Mouse (Mus musculus): ENCODE measurements around the gene 2010111I01Rik. TPM values are rescaled to one million over a fixed set of nuclear protein-coding genes. Genes with fewer than 3 reads are reported as not detected.
A peak's percentile ranks its signal among the peaks of the same experiment; 100 is the strongest.

2010111I01Rik gene
- total and polyA plus RNA-seq, 2 experiments from 2014 or later, result 16.2 to 30.3 TPM

DNA sequence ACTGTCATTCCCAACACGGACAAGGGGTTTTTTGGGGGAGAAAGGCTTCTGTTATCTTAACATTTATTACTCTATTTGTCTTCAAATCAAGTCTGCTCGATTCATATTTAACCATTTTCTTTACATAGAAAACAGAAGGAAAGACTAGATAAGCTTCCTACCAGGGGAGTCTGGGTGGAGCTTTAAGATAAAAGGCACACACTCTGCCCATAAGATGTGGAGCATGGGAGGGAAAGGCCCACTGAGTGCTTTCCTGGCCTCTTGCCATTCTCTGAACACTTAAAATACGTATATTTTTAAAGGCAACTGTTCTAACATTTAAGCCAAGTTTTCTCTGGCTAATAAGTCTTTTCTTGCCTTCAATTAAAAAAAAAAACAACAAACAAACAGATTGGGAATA lies 25.3 kb upstream of the 2010111I01Rik start:
- Histone ChIP-seq H3K4me1 (ENCODE audit: insufficient read depth, low read length) (no peaks in the 10 kb centered on the region), H3K9me3 (ENCODE audit: low read length) (no peaks in the 10 kb centered on the region), H3K27me3 (ENCODE audit: insufficient read depth, low read length) (no peaks in the 10 kb centered on the region), H3K36me3 (ENCODE audit: insufficient read depth, low read length) (no peaks in the 10 kb centered on the region), H3K27ac (ENCODE audit: low read depth, low read length) (no peak overlapping the region), H3K9ac (replicated peaks; ENCODE audit: low read length, poor library complexity, severe bottlenecking) (no peak overlapping the region), H3K4me2 (ENCODE audit: low read depth, low read length, poor library complexity, severe bottlenecking) (no peak overlapping the region), H3K4me3 (ENCODE audit: low read depth, low read length) (no peak overlapping the region)
- WGBS, result 69% methylated on average over 3 of the region's 3 CpGs
- TF ChIP-seq CTCF (IDR thresholded peaks at IDR 0.05), result no peak
- no peak for ATAC-seq (ENCODE audit: low FRiP score)
- DNase-seq (ENCODE audit: low spot score), result no peak

GRCm38 (mm10) chr13:62939797-62940196 lies 24.9 kb upstream of the 2010111I01Rik start:
- Histone ChIP-seq H3K27me3 (ENCODE audit: insufficient read depth, low read length) (no peaks in the 10 kb centered on the region), H3K4me1 (ENCODE audit: insufficient read depth, low read length) (no peaks in the 10 kb centered on the region), H3K36me3 (ENCODE audit: insufficient read depth, low read length) (no peaks in the 10 kb centered on the region), H3K4me3 (ENCODE audit: low read depth, low read length) (no peak overlapping the region), H3K9ac (replicated peaks; ENCODE audit: low read length, poor library complexity, severe bottlenecking) (no peak overlapping the region), H3K27ac (ENCODE audit: low read depth, low read length) (no peak overlapping the region), H3K4me2 (ENCODE audit: low read depth, low read length, poor library complexity, severe bottlenecking) (no peak overlapping the region), H3K9me3 (ENCODE audit: low read length) (no peaks in the 10 kb centered on the region)
- no peak for ATAC-seq (ENCODE audit: low FRiP score)
- WGBS, result 93% methylated on average over 4 of the region's 4 CpGs
- DNase-seq (ENCODE audit: low spot score), result no peak
- no peak for TF ChIP-seq CTCF (IDR thresholded peaks at IDR 0.05)

DNA sequence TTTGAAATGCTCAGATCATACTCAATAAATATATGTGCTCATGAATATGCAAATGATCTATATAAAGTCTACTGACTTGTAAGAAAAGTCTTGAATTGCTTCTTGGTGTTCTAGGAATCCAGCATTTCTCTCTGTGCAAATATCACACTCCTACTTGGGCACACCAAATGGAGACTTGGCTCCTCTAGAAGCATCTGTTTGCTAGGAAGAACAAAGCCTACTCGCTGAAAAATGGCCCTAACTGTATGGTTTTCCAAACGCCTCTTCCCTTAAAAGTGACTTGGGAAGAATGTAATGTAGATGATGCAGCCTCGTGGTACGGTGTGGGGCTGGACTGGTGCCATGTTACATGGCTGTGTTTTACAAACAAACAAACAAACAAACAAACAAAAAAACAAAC lies 24.0 kb upstream of the 2010111I01Rik start:
- TF ChIP-seq CTCF (IDR thresholded peaks at IDR 0.05), result no peak
- ATAC-seq (ENCODE audit: low FRiP score) (no peak), DNase-seq (ENCODE audit: low spot score) (no peak)
- Histone ChIP-seq H3K27me3 (ENCODE audit: insufficient read depth, low read length) (no peaks in the 10 kb centered on the region), H3K9me3 (ENCODE audit: low read length) (no peaks in the 10 kb centered on the region), H3K27ac (ENCODE audit: low read depth, low read length) (no peak overlapping the region), H3K9ac (replicated peaks; ENCODE audit: low read length, poor library complexity, severe bottlenecking) (no peak overlapping the region), H3K4me1 (ENCODE audit: insufficient read depth, low read length) (no peaks in the 10 kb centered on the region), H3K36me3 (ENCODE audit: insufficient read depth, low read length) (no peaks in the 10 kb centered on the region), H3K4me2 (ENCODE audit: low read depth, low read length, poor library complexity, severe bottlenecking) (no peak overlapping the region), H3K4me3 (ENCODE audit: low read depth, low read length) (no peak overlapping the region)
- 88% methylated on average over 4 of the region's 4 CpGs for WGBS

DNA sequence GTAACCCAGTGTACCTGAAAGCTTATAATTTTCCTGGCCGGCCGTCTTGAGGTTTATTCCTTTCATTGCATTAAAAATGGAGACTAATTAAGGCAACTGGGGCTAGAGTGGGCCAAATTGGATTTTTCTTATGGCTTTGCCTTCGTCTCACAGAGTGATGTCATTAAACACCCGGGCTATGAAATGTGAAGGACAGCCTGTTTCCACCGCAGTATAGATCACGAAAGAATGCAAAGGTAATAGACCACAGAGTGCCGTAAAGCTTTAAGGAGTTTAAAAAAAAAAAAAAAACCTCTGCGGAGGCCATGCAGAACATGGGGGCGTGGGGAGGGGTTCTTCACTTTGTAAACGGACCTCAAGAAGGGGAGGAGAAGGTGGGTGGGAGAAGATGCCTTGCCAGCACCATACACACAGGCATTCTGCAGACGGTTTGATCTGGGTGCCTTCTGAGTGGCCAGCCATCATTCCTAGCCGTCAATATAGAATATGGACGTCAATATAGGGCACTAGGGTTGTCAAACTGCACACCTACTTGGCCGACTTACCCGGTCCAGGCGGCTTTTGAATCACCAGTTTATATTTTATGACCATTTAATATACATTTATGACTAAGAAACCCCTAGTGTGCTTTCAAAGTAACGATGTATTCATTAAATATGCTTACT lies 23.2 kb upstream of the 2010111I01Rik start:
- H3K4me2 ChIP-seq (ENCODE audit: low read depth, low read length, poor library complexity, severe bottlenecking), result no peak overlapping the region
- no peak for ATAC-seq (ENCODE audit: low FRiP score)

GRCm38 (mm10) chr13:62943274-62943830 lies 21.3 kb upstream of the 2010111I01Rik start:
- Histone ChIP-seq H3K9ac (replicated peaks; ENCODE audit: low read length, poor library complexity, severe bottlenecking) (no peak overlapping the region), H3K4me3 (ENCODE audit: low read depth, low read length) (no peak overlapping the region), H3K27ac (ENCODE audit: low read depth, low read length) (no peak overlapping the region), H3K36me3 (ENCODE audit: insufficient read depth, low read length) (no peaks in the 10 kb centered on the region), H3K4me2 (ENCODE audit: low read depth, low read length, poor library complexity, severe bottlenecking) (no peak overlapping the region), H3K4me1 (ENCODE audit: insufficient read depth, low read length) (no peaks in the 10 kb centered on the region), H3K9me3 (ENCODE audit: low read length) (no peaks in the 10 kb centered on the region), H3K27me3 (ENCODE audit: insufficient read depth, low read length) (no peaks in the 10 kb centered on the region)
- 79% methylated on average over 7 of the region's 7 CpGs for WGBS
- no peak for TF ChIP-seq CTCF (IDR thresholded peaks at IDR 0.05)
- ATAC-seq (ENCODE audit: low FRiP score), result no peak
- no peak for DNase-seq (ENCODE audit: low spot score)

More for the DNA sequence above, 23.2 kb upstream of the 2010111I01Rik start:
- Histone ChIP-seq H3K9me3 (ENCODE audit: low read length) (no peaks in the 10 kb centered on the region), H3K27me3 (ENCODE audit: insufficient read depth, low read length) (no peaks in the 10 kb centered on the region), H3K4me1 (ENCODE audit: insufficient read depth, low read length) (no peaks in the 10 kb centered on the region), H3K27ac (ENCODE audit: low read depth, low read length) (no peak overlapping the region), H3K9ac (replicated peaks; ENCODE audit: low read length, poor library complexity, severe bottlenecking) (no peak overlapping the region), H3K4me3 (ENCODE audit: low read depth, low read length) (no peak overlapping the region), H3K36me3 (ENCODE audit: insufficient read depth, low read length) (no peaks in the 10 kb centered on the region)
- DNase-seq (ENCODE audit: low spot score), result no peak
- no peak for TF ChIP-seq CTCF (IDR thresholded peaks at IDR 0.05)
- WGBS, result 79% methylated on average over 17 of the region's 17 CpGs

- Histone ChIP-seq H3K27ac (ENCODE audit: low read depth, low read length) (no peak overlapping the region), H3K4me3 (ENCODE audit: low read depth, low read length) (no peak overlapping the region), H3K36me3 (ENCODE audit: insufficient read depth, low read length) (no peaks in the 10 kb centered on the region), H3K27me3 (ENCODE audit: insufficient read depth, low read length) (no peaks in the 10 kb centered on the region), H3K9me3 (ENCODE audit: low read length) (no peaks in the 10 kb centered on the region), H3K4me2 (ENCODE audit: low read depth, low read length, poor library complexity, severe bottlenecking) (no peak overlapping the region), H3K4me1 (ENCODE audit: insufficient read depth, low read length) (no peaks in the 10 kb centered on the region), H3K9ac (replicated peaks; ENCODE audit: low read length, poor library complexity, severe bottlenecking) (no peak overlapping the region)
- no peak for ATAC-seq (ENCODE audit: low FRiP score)
- peak; percentile 49 for TF ChIP-seq CTCF (IDR thresholded peaks at IDR 0.05)
- peak; percentile 22 for DNase-seq (ENCODE audit: low spot score)
- WGBS, result 77% methylated on average over 6 of the region's 6 CpGs
These were observed 20.6 kb upstream of the 2010111I01Rik start for GRCm38 (mm10) chr13:62944109-62944508.

Data from midbrain, postnatal 0 days (tissue).